Mouse (Mus musculus) neural tube, embryonic 15.5 days (tissue): ENCODE data around the gene Tom1l2. TPM values are rescaled to one million over a fixed set of nuclear protein-coding genes. Genes with fewer than 3 reads are reported as not detected.
A peak's percentile ranks its signal among the peaks of the same experiment; 100 is the strongest.

ENCODE experiments used
- ATAC-seq: fragments of 200-750 bp; cut with Nextera tagmentation; 2 replicates; pipeline ENCODE4 v1.8.0; 2017; ENCODE audit warnings: mild to moderate bottlenecking, moderate TSS enrichment, moderate library complexity; ENCODE audit not compliant: low FRiP score
- H3K27ac ChIP-seq: fragments of 300-500 bp; sonication (generic); replicated peaks from 2 replicates; pipeline ENCODE4 v1.5.1; 2015; ENCODE audit warnings: mild to moderate bottlenecking, inconsistent platforms
- H3K27me3 ChIP-seq: fragments of 300-500 bp; sonication (generic); replicated peaks from 2 replicates; pipeline ENCODE4 v1.6.1; 2015; ENCODE audit warnings: inconsistent platforms
- H3K36me3 ChIP-seq: fragments of 300-500 bp; sonication (generic); 2 replicates; pipeline ENCODE4 v1.6.1; 2015; ENCODE audit warnings: inconsistent platforms
- H3K4me1 ChIP-seq: fragments of 300-500 bp; sonication (generic); 2 replicates; pipeline ENCODE4 v1.6.1; 2015; ENCODE audit warnings: inconsistent platforms
- H3K4me2 ChIP-seq: fragments of 300-500 bp; sonication (generic); 2 replicates; pipeline ENCODE4 v1.6.1; 2015; ENCODE audit warnings: inconsistent platforms, mild to moderate bottlenecking, moderate library complexity
- H3K4me3 ChIP-seq: fragments of 300-500 bp; sonication (generic); replicated peaks from 2 replicates; pipeline ENCODE4 v1.5.1; 2015; ENCODE audit warnings: mild to moderate bottlenecking, inconsistent platforms
- H3K9ac ChIP-seq: fragments of 300-500 bp; sonication (generic); replicated peaks from 2 replicates; pipeline ENCODE4 v1.6.1; 2015; ENCODE audit warnings: mild to moderate bottlenecking, inconsistent platforms
- H3K9me3 ChIP-seq: fragments of 300-500 bp; sonication (generic); replicated peaks from 2 replicates; pipeline ENCODE4 v1.6.1; 2016; ENCODE audit warnings: inconsistent platforms
- WGBS: fragments of 180-500 bp; shearing (Covaris S2); methylation state at CpG from one replicate; pipeline ENCODE4 v1.1.7; 2015; ENCODE audit warnings: mixed read lengths; 5-methylcytosine and 5-hydroxymethylcytosine counted together
- polyA plus RNA-seq: library from polyadenylated mRNA; unstranded; fragments of >200 nt; fragmentation: Nextera tagmentation; extraction: Ambion mirVana; gene quantifications from 2 replicates; pipeline ENCODE4 v1.2.1, GENCODE M21; 2015

The Tom1l2 gene
- polyA plus RNA-seq, 1 experiment from 2014 or later: 68.9 TPM

GRCm38 (mm10) chr11:60244503-60245143 lies 108.1 kb downstream of the Tom1l2 start:
- Histone ChIP-seq H3K4me1 (peaks cover 12% of the 10 kb centered on the region), H3K9me3 (no peaks in the 10 kb centered on the region), H3K4me3 (no peak overlapping the region), H3K36me3 (peaks cover 38% of the 10 kb centered on the region), H3K27ac (no peak overlapping the region), H3K27me3 (no peaks in the 10 kb centered on the region), H3K9ac (no peak overlapping the region), H3K4me2 (no peak overlapping the region)
- 74% methylated on average over 11 of the region's 11 CpGs for WGBS
- no peak for ATAC-seq

GRCm38 (mm10) chr11:60240509-60240908 lies 112.2 kb downstream of the Tom1l2 start:
- ATAC-seq: no peak
- Histone ChIP-seq H3K36me3 (peaks cover 63% of the 10 kb centered on the region), H3K4me2 (no peak overlapping the region)

GRCm38 (mm10) chr11:60235351-60235750 lies 117.4 kb downstream of the Tom1l2 start:
- Histone ChIP-seq H3K9me3 (no peaks in the 10 kb centered on the region), H3K36me3 (peaks cover 37% of the 10 kb centered on the region), H3K9ac (no peak overlapping the region), H3K27ac (no peak overlapping the region), H3K4me2 (no peak overlapping the region), H3K4me1 (peaks cover 6% of the 10 kb centered on the region; the same call in 1 of the 2 replicates), H3K27me3 (no peaks in the 10 kb centered on the region), H3K4me3 (no peak overlapping the region)
- 49% methylated on average over 5 of the region's 5 CpGs for WGBS
- no peak for ATAC-seq

More at GRCm38 (mm10) chr11:60240509-60240908, 112.2 kb downstream of the Tom1l2 start:
- Histone ChIP-seq H3K27me3 (no peaks in the 10 kb centered on the region), H3K4me3 (no peak overlapping the region), H3K9me3 (no peaks in the 10 kb centered on the region), H3K27ac (no peak overlapping the region), H3K4me1 (no peaks in the 10 kb centered on the region), H3K9ac (no peak overlapping the region)
- WGBS: 85% methylated on average over 4 of the region's 4 CpGs

- 51% methylated on average over 8 of the region's 8 CpGs for WGBS
These were observed 119.5 kb downstream of the Tom1l2 start for GRCm38 (mm10) chr11:60233235-60233634.

GRCm38 (mm10) chr11:60232441-60233058 lies 120.2 kb downstream of the Tom1l2 start:
- peaks cover 32% of the 10 kb centered on the region for H3K36me3 ChIP-seq
- H3K27ac ChIP-seq: 0 out of 2 replicates have a peak overlapping the region, but pooled peaks have one; percentile 28
- H3K27me3 ChIP-seq: no peaks in the 10 kb centered on the region
- peaks cover 6% of the 10 kb centered on the region; the same call in 1 of the 2 replicates for H3K4me1 ChIP-seq
- ATAC-seq: no peak
- no peak overlapping the region for H3K4me2 ChIP-seq
- H3K4me3 ChIP-seq: no peak overlapping the region
- no peak overlapping the region for H3K9ac ChIP-seq
- no peaks in the 10 kb centered on the region for H3K9me3 ChIP-seq
- WGBS: 80% methylated on average over 14 of the region's 14 CpGs

More at GRCm38 (mm10) chr11:60233235-60233634, 119.5 kb downstream of the Tom1l2 start:
- H3K9ac ChIP-seq: no peak overlapping the region
- peaks cover 6% of the 10 kb centered on the region; the same call in 1 of the 2 replicates for H3K4me1 ChIP-seq
- H3K4me2 ChIP-seq: no peak overlapping the region
- no peak for ATAC-seq
- peak overlapping the region; percentile 28; the same call in 1 of the 2 replicates for H3K27ac ChIP-seq
- H3K36me3 ChIP-seq: peaks cover 39% of the 10 kb centered on the region
- no peaks in the 10 kb centered on the region for H3K9me3 ChIP-seq
- no peak overlapping the region for H3K4me3 ChIP-seq
- H3K27me3 ChIP-seq: no peaks in the 10 kb centered on the region

GRCm38 (mm10) chr11:60231951-60232350 lies 120.8 kb downstream of the Tom1l2 start:
- Histone ChIP-seq H3K36me3 (peaks cover 26% of the 10 kb centered on the region), H3K9me3 (no peaks in the 10 kb centered on the region), H3K4me1 (peaks cover 6% of the 10 kb centered on the region; the same call in 1 of the 2 replicates), H3K4me3 (no peak overlapping the region), H3K9ac (no peak overlapping the region), H3K27me3 (no peaks in the 10 kb centered on the region), H3K4me2 (no peak overlapping the region), H3K27ac (no peak overlapping the region)
- ATAC-seq: no peak
- 41% methylated on average over 4 of the region's 4 CpGs for WGBS

- Histone ChIP-seq H3K9me3 (no peaks in the 10 kb centered on the region), H3K4me1 (peaks cover 6% of the 10 kb centered on the region; the same call in 1 of the 2 replicates), H3K4me3 (no peak overlapping the region), H3K27ac (no peak overlapping the region), H3K27me3 (no peaks in the 10 kb centered on the region), H3K4me2 (no peak overlapping the region), H3K36me3 (peaks cover 21% of the 10 kb centered on the region; the same call in 1 of the 2 replicates), H3K9ac (no peak overlapping the region)
- WGBS: 59% methylated on average over 3 of the region's 3 CpGs
- ATAC-seq: no peak
These were observed 121.4 kb downstream of the Tom1l2 start for GRCm38 (mm10) chr11:60231326-60231725.

DNA sequence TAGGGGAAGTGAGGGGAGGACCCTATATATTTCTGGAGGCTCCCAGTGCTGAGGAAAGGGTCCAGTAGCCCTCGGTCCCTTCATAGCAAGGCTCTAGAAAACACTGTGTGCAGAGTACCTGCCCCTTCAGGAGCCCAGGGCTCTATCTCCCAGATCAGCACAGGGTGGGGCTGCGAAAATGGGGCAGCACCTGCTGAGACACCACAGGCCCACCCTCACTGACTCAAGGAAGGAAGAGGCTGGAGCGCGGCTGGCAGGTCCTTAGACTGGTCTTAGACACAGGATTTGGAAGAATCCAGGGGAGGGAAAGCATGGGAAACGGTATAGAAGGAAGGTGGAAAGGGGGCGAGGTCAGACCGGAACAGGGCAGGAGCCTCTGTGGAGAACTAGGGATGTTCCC lies 122.2 kb downstream of the Tom1l2 start:
- H3K4me3 ChIP-seq: no peak overlapping the region
- no peaks in the 10 kb centered on the region for H3K9me3 ChIP-seq
- H3K27ac ChIP-seq: no peak overlapping the region
- H3K4me2 ChIP-seq: no peak overlapping the region
- ATAC-seq: no peak
- peaks cover 6% of the 10 kb centered on the region; the same call in 1 of the 2 replicates for H3K4me1 ChIP-seq
- 88% methylated on average over 7 of the region's 7 CpGs for WGBS
- no peaks in the 10 kb centered on the region for H3K27me3 ChIP-seq
- no peak overlapping the region for H3K9ac ChIP-seq
- peaks cover 19% of the 10 kb centered on the region; the same call in 1 of the 2 replicates for H3K36me3 ChIP-seq

DNA sequence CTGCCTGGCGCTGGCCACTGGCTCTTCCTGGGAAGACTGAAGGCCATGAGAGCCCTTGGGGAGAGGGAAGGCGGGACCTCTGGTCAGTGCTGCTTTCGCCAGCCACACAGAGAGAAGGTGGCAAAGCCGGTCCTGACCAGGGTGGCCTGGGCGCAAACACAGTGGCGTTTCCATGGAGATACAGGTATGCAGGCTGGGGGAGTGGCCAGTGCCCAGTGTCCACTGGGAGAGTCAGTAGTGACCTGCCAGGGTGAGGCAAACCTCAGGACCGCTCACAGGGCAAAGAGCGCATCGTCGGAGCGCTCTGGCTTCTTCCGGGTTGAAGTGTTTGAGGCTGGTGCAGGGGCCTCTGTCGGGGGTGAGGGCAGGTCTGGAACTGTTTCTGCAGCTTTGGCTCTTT lies 122.9 kb downstream of the Tom1l2 start:
- H3K4me1 ChIP-seq: peaks cover 6% of the 10 kb centered on the region; the same call in 1 of the 2 replicates
- 78% methylated on average over 13 of the region's 13 CpGs for WGBS
- H3K9ac ChIP-seq: no peak overlapping the region
- H3K4me2 ChIP-seq: no peak overlapping the region
- peaks cover 15% of the 10 kb centered on the region; the same call in 1 of the 2 replicates for H3K36me3 ChIP-seq
- ATAC-seq: no peak
- H3K9me3 ChIP-seq: no peaks in the 10 kb centered on the region
- no peaks in the 10 kb centered on the region for H3K27me3 ChIP-seq
- no peak overlapping the region for H3K27ac ChIP-seq
- H3K4me3 ChIP-seq: no peak overlapping the region

DNA sequence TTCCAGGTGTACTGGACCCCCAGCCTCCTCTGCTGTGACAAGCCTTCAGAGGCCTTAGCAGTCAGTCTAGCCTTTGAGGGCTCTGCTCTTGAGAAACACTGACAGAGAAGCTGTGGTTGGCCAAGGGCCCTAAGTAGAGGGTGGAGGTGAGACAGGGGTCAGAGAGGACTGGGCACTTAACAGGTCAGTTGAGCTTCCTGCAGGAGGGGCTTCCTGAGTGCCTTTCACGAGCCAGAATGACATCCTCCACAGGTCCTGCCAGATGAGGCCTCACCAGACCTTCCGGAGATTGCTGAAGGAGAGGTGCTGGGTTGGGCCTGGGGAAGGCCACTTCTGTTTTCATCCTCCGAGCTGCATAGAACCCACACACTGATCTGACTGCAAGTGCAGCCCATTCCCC lies 124.2 kb downstream of the Tom1l2 start:
- no peak overlapping the region for H3K9ac ChIP-seq
- H3K4me1 ChIP-seq: peaks cover 6% of the 10 kb centered on the region; the same call in 1 of the 2 replicates
- no peaks in the 10 kb centered on the region for H3K9me3 ChIP-seq
- no peak overlapping the region for H3K4me3 ChIP-seq
- no peak overlapping the region for H3K27ac ChIP-seq
- no peaks in the 10 kb centered on the region for H3K27me3 ChIP-seq
- WGBS: 81% methylated on average over 3 of the region's 3 CpGs
- no peak for ATAC-seq
- H3K36me3 ChIP-seq: peaks cover 15% of the 10 kb centered on the region; the same call in 1 of the 2 replicates
- no peak overlapping the region for H3K4me2 ChIP-seq

- Histone ChIP-seq H3K4me3 (no peak overlapping the region), H3K36me3 (peaks cover 15% of the 10 kb centered on the region; the same call in 1 of the 2 replicates), H3K9me3 (no peaks in the 10 kb centered on the region), H3K27ac (no peak overlapping the region), H3K4me1 (peaks cover 13% of the 10 kb centered on the region), H3K4me2 (no peak overlapping the region), H3K9ac (no peak overlapping the region), H3K27me3 (no peaks in the 10 kb centered on the region)
- ATAC-seq: no peak
- 73% methylated on average over 1 of the region's 1 CpGs for WGBS
These were observed 126.8 kb downstream of the Tom1l2 start for GRCm38 (mm10) chr11:60225874-60226273.

- 63% methylated on average over 4 of the region's 4 CpGs for WGBS
- ATAC-seq: no peak
- Histone ChIP-seq H3K4me2 (no peak overlapping the region), H3K4me3 (no peak overlapping the region), H3K27ac (no peak overlapping the region), H3K27me3 (no peaks in the 10 kb centered on the region), H3K36me3 (peaks cover 12% of the 10 kb centered on the region; the same call in 1 of the 2 replicates), H3K9ac (no peak overlapping the region), H3K9me3 (no peaks in the 10 kb centered on the region), H3K4me1 (peaks cover 21% of the 10 kb centered on the region)
These were observed 128.0 kb downstream of the Tom1l2 start for GRCm38 (mm10) chr11:60224676-60225075.
